In genomic region chr2:143419791-143420190, GRCm38 (mm10) we compare ENCODE assay signal across 11 mouse cellular contexts.
"Had no signal": no experiment of that assay in that cellular context is flagged by ENCODE, and none has a peak within 500 bp of the region (broad histone marks: within the 10 kb centered on the region; RNA-seq: fewer than 3 reads in every experiment).

No protein-coding gene starts in this region.

- DNase-seq: kidney, adult 8-10 months; kidney, postnatal 36 days; layer of hippocampus, adult 9-11 months; layer of hippocampus, postnatal 36 days; lung, adult 18-20 months; right cerebral cortex, postnatal 14 days; thymus, postnatal 36 days had no signal

- H3K27me3 ChIP-seq: limb, embryonic 13.5 days; midbrain, embryonic 12.5 days; neural tube, embryonic 12.5 days had no signal

- H3K9ac ChIP-seq: limb, embryonic 13.5 days; liver, embryonic 14.5 days; midbrain, embryonic 12.5 days; neural tube, embryonic 12.5 days had no signal

- H3K4me3 ChIP-seq: limb, embryonic 13.5 days; midbrain, embryonic 12.5 days; neural tube, embryonic 12.5 days had no signal

- H3K4me1 ChIP-seq: limb, embryonic 13.5 days; midbrain, embryonic 12.5 days; neural tube, embryonic 12.5 days had no signal

- H3K36me3 ChIP-seq: limb, embryonic 13.5 days; midbrain, embryonic 12.5 days; neural tube, embryonic 12.5 days had no signal

- H3K4me2 ChIP-seq: limb, embryonic 13.5 days; midbrain, embryonic 12.5 days; neural tube, embryonic 12.5 days had no signal

- H3K9me3 ChIP-seq: limb, embryonic 13.5 days; midbrain, embryonic 12.5 days; neural tube, embryonic 12.5 days had no signal

- H3K27ac ChIP-seq: limb, embryonic 13.5 days; liver, embryonic 14.5 days; midbrain, embryonic 12.5 days; neural tube, embryonic 12.5 days had no signal
